ENCODE assay signal across 16 mouse cellular contexts in the genomic region with DNA sequence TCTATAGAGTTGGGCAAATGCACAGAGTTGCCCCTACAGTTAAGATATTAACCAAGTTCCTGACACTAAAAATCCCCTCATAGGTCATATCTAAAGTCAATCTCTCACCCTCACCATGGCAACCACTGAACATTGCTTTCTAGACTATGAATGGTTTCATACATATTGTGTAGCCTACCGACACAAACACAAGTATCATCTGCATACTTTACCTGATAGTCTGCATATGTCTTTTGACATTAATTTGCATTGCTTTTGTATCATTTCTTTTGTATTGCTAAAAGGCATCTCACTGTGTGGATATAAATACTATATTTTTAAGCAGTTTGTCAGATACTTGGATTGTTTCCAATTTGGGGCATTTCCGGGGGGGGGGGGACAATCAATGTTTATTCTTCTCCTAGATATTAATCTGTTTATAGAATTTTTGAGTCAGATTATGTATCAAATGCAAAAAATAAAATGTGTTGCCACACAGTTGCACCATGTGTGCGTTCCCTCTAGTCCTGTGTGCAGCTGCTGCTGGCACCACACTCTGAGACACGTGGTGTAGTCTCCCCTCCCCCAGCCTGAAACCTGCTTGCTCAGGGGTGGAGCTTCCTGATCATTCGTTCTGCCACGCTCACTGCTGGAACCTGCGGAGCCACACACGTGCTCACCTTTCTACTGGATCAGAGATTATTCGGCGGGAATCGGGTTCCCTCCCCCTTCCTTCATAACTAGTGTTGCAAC.
A peak's percentile ranks its signal among the peaks of the same experiment; 100 is the strongest.
DNase-seq lines count a peak whose midpoint lies in the region; ATAC-seq lines count a peak whose summit lies in the region.
"Had no signal": no experiment of that assay in that cellular context is flagged by ENCODE, and none has a peak within 500 bp of the region (broad histone marks: within the 10 kb centered on the region; RNA-seq: fewer than 3 reads in every experiment).

No protein-coding gene starts in this region.

- no peak overlapping the region for H3K9ac ChIP-seq in hindbrain, embryonic 15.5 days
- H3K9ac ChIP-seq in neural tube, embryonic 14.5 days (replicated peaks; ENCODE audit: low read depth, low read length): no peak overlapping the region

- 57% methylated on average over 11 of the region's 11 CpGs for WGBS in hindbrain, embryonic 15.5 days
- WGBS in hindbrain, embryonic 10.5 days: 79% methylated on average over 11 of the region's 11 CpGs
- WGBS in neural tube, embryonic 14.5 days: 62% methylated on average over 11 of the region's 11 CpGs

- H3K27me3 ChIP-seq in hindbrain, embryonic 15.5 days: no peaks in the 10 kb centered on the region
- H3K27me3 ChIP-seq in hindbrain, embryonic 10.5 days (ENCODE audit: insufficient read depth, poor library complexity, severe bottlenecking): no peaks in the 10 kb centered on the region
- no peaks in the 10 kb centered on the region for H3K27me3 ChIP-seq in neural tube, embryonic 14.5 days (ENCODE audit: control insufficient read depth, insufficient read depth, low read length)
- H3K27me3 ChIP-seq: CH12.LX; megakaryocyte, embryonic 14.5 days; Patski had no signal

- ATAC-seq in hindbrain, embryonic 15.5 days (ENCODE audit: low FRiP score, low read depth): peak; percentile 78; the same call in 1 of the 2 replicates
- peak; percentile 46; the same call in 1 of the 2 replicates for ATAC-seq in neural tube, embryonic 14.5 days (ENCODE audit: low read depth)
- ATAC-seq: Patski had no signal

- H3K36me3 ChIP-seq in hindbrain, embryonic 15.5 days: no peaks in the 10 kb centered on the region
- H3K36me3 ChIP-seq in hindbrain, embryonic 10.5 days: peaks cover 4% of the 10 kb centered on the region; the same call in 1 of the 2 replicates
- no peaks in the 10 kb centered on the region for H3K36me3 ChIP-seq in neural tube, embryonic 14.5 days (ENCODE audit: control insufficient read depth, insufficient read depth, low read length)

- no peak overlapping the region for H3K4me3 ChIP-seq in hindbrain, embryonic 15.5 days
- H3K4me3 ChIP-seq in hindbrain, embryonic 10.5 days: no peak overlapping the region
- no peak overlapping the region for H3K4me3 ChIP-seq in neural tube, embryonic 14.5 days (ENCODE audit: low read depth, low read length)
- H3K4me3 ChIP-seq: erythroblast, embryonic 14.5 days; megakaryocyte, embryonic 14.5 days had no signal

- no peaks in the 10 kb centered on the region for H3K9me3 ChIP-seq in hindbrain, embryonic 15.5 days
- peaks cover 10% of the 10 kb centered on the region; the same call in 1 of the 2 replicates for H3K9me3 ChIP-seq in hindbrain, embryonic 10.5 days
- H3K9me3 ChIP-seq in neural tube, embryonic 14.5 days (ENCODE audit: control insufficient read depth, low read length): no peaks in the 10 kb centered on the region

- no peak for DNase-seq in hindbrain, embryonic 10.5 days (ENCODE audit: low spot score)
- no peak for DNase-seq in neural tube, embryonic 10.5 days (ENCODE audit: extremely low spot score, low spot score)
- DNase-seq in gonadal fat pad, adult 2 months (ENCODE audit: low read depth): peak; percentile 5
- peak; percentile 38 for DNase-seq in layer of hippocampus, adult 9-11 months
- DNase-seq in kidney, postnatal 4 days: no peak
- no peak for DNase-seq in retina, embryonic 14.5 days (ENCODE audit: low spot score)
- DNase-seq: adrenal gland, adult 2 months; heart, postnatal 10 days; kidney, adult 11 months had no signal

- H3K4me2 ChIP-seq in hindbrain, embryonic 15.5 days: no peak overlapping the region
- no peak overlapping the region for H3K4me2 ChIP-seq in neural tube, embryonic 14.5 days (ENCODE audit: low read depth, low read length)
- H3K4me2 ChIP-seq: liver, embryonic 11.5 days had no signal

- no peak overlapping the region for H3K27ac ChIP-seq in hindbrain, embryonic 15.5 days (replicated peaks)
- H3K27ac ChIP-seq in hindbrain, embryonic 10.5 days: no peak overlapping the region
- H3K27ac ChIP-seq in neural tube, embryonic 14.5 days (ENCODE audit: low read depth, low read length): no peak overlapping the region

- peaks cover 4% of the 10 kb centered on the region for H3K4me1 ChIP-seq in hindbrain, embryonic 15.5 days (replicated peaks)
- H3K4me1 ChIP-seq in hindbrain, embryonic 10.5 days (replicated peaks): peaks cover 16% of the 10 kb centered on the region
- no peaks in the 10 kb centered on the region for H3K4me1 ChIP-seq in neural tube, embryonic 14.5 days (ENCODE audit: control insufficient read depth, insufficient read depth, low read length)
- H3K4me1 ChIP-seq: megakaryocyte, embryonic 14.5 days had no signal

Comparison
In these comparisons a context has a peak if more than half of its experiments do, and no peak if none do; other contexts are left out.
1. DNase-seq: peak in gonadal fat pad, adult 2 months (single experiment) and layer of hippocampus, adult 9-11 months (single experiment); none in hindbrain, embryonic 10.5 days (single experiment), neural tube, embryonic 10.5 days (single experiment), kidney, postnatal 4 days (0 of 2) and retina, embryonic 14.5 days (single experiment).